Mouse (Mus musculus) adrenal gland, adult 18-20 months (tissue): ENCODE results near the gene Pcsk5. TPM values are rescaled to one million over a fixed set of nuclear protein-coding genes. Genes with fewer than 3 reads are reported as not detected.

Experiments used
- DNase-seq, 2 experiments: peaks; one replicate each; pipeline ENCODE4 v3.0.0; 2021 to 2022; ENCODE audit warnings: low spot score in 2 of 2
- total RNA-seq, 2 experiments: library from RNA; stranded (reverse); gene quantifications; 1 replicate in 1 of 2; 2 replicates in 1 of 2; pipeline ENCODE4 v1.2.3; 2021

Pcsk5 gene
- total RNA-seq, 2 experiments from 2014 or later = 122 to 171 TPM

DNA sequence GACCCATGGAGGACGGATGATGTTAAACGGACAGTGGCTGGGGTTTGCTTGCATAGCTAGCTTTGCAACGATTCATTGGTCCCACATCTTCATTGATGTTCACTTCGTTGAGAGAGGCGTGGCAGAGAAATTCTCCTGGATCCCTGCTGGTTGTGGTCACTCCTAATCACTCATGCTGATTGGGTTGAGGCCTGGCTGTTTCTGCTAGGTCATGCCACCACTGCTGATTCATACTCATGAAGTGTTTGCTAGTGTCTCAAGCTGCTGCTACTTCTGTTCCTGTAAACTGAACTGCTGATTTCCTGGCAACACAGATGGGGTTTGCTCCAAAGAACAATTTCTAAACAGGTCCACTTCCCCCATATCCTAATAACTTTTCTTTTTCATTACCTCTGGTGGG lies 430.6 kb downstream of the Pcsk5 start:
- no peak for DNase-seq

GRCm38 (mm10) chr19:17403175-17403574 lies 434.3 kb downstream of the Pcsk5 start:
- DNase-seq = no peak

DNA sequence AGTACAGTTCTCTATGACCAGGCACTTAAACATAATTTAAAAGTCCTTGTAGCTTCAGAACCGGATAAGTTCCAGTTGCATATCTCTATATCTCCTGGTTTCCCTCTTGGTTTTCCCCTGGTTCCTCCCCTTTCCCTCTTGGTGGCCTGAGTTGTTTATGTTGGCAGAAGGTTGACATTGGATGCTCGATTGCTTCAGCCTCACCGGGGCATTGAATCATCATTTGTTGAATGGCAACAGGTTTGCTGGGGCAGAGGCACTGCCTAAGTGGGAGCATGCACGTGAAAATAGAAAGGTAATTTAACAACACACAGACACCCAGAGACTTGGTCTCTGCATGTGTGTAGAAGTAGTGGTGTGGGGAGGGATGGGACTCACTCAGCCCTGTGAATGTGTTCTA lies 436.9 kb downstream of the Pcsk5 start:
- DNase-seq = no peak

GRCm38 (mm10) chr19:17399965-17400364 lies 437.5 kb downstream of the Pcsk5 start:
- DNase-seq = no peak

GRCm38 (mm10) chr19:17397922-17398321 lies 439.5 kb downstream of the Pcsk5 start:
- DNase-seq = no peak

GRCm38 (mm10) chr19:17396802-17397201 lies 440.6 kb downstream of the Pcsk5 start:
- no peak for DNase-seq

- DNase-seq = peak; percentile 91 to 94
Observed at GRCm38 (mm10) chr19:17393841-17394591, 443.4 kb downstream of the Pcsk5 start, which contains the start of gene Rfk. Gene Rfk (plus strand): TSS chr19:17394043.

- no peak for DNase-seq
Observed at GRCm38 (mm10) chr19:17392866-17393265, 444.6 kb downstream of the Pcsk5 start.

GRCm38 (mm10) chr19:17388404-17388803 lies 449.0 kb downstream of the Pcsk5 start:
- DNase-seq = no peak

DNA sequence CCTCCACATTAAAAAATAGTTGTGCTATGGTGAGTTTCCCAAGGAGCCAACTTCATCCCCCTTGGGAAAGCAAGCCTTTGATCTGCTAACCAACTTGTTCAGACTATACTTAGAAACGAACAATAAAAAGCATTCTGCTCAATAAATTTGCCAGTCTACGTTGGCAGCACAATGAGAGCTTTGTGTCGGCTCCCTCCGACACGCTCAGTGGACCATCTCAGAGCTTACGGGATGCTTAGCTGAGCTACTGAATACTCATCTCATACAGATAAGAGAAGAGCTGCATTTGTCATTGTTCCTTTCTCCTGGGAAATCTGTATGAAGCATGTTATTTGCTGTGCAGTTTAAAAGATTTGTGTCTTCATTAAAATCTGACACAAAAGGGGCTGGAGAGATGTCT lies 451.0 kb downstream of the Pcsk5 start:
- no peak for DNase-seq

DNA sequence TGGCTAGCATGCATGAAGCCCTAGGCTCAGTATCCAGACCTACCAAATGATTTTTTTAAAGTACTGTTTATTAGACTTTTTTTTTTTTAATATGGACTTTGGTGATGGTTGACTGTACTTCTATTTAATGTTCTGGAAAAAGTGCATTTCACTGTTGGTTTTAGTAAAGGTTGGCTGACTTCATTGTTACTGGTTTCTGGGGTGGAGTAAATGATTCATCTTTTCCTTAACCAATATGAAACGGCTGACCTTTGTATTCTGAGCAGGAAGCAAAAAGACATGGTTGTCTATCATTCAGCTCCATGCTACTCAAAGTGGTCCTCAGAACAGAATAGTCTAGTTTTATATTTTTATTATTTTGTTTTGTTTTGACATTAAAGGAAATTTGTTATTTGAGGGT lies 452.0 kb downstream of the Pcsk5 start:
- DNase-seq = no peak

DNA sequence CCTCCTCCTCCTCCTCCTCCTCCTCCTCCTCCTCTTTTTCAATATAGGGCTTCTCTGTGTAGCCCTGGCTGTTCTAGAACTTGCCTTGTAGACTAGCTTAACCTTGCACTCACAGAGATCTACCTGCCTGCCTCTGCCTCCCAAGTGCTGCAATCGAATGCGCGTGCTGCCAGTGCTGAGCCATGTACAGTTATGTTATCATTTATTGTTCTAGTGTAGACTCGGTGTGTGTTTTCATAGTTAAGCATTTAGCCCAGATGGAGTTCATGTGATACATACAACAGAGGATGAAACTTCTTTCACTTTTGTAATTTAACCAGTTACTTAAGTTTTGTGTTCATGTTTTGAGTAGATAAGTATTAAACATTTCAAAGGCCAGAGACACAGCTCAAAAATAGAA lies 452.4 kb downstream of the Pcsk5 start:
- no peak for DNase-seq

GRCm38 (mm10) chr19:17382807-17383397 lies 454.5 kb downstream of the Pcsk5 start:
- no peak for DNase-seq
